Comparison of ENCODE assay signal across 20 mouse cellular contexts in the genomic region with DNA sequence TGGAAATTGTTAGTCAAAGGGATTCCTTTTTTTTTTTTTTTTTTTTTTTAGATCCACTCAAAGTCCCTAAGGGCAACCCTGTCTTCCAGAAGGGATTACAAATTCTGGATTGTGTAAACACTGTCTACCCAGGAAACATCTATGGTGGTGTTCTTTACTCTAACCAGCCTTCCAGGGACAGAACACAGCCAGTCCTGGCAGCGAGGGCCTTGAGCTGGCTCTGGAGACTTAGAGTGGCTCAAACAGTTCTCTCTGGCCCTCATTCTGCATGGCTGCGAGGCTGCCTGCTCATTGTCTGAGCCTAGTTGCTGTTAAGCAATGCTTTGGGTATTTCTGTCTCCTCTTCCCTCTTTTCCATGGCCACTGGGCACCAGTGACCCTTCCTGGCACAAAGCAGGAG.
DNase-seq lines count a peak whose midpoint lies in the region; ATAC-seq and TF ChIP-seq lines count a peak whose summit lies in the region.
"Had no signal": no experiment of that assay in that cellular context is flagged by ENCODE, and none has a peak within 500 bp of the region (broad histone marks: within the 10 kb centered on the region; RNA-seq: fewer than 3 reads in every experiment).

No protein-coding gene starts in this region.

- H3K9me3 ChIP-seq in midbrain, embryonic 12.5 days = no peaks in the 10 kb centered on the region
- no peaks in the 10 kb centered on the region for H3K9me3 ChIP-seq in midbrain, embryonic 13.5 days
- H3K9me3 ChIP-seq: embryonic facial prominence, embryonic 13.5 days; G1E; heart, embryonic 10.5 days; hindbrain, embryonic 15.5 days had no signal

- H3K27ac ChIP-seq in gastrocnemius, adult 2 months = no peak overlapping the region
- H3K27ac ChIP-seq in midbrain, embryonic 12.5 days (replicated peaks) = peak overlapping the region; percentile 26; the same call in 1 of the 2 replicates
- H3K27ac ChIP-seq in midbrain, embryonic 13.5 days = no peak overlapping the region
- H3K27ac ChIP-seq: embryonic facial prominence, embryonic 13.5 days; heart, embryonic 10.5 days; hindbrain, embryonic 15.5 days had no signal

- peak; percentile 30 for DNase-seq in adrenal gland, postnatal 10 days
- no peak for DNase-seq in adrenal gland, adult 8-10 months
- DNase-seq in gastrocnemius, adult 2 months = peak; percentile 30
- DNase-seq in gastrocnemius, postnatal 25 days = no peak
- no peak for DNase-seq in heart, postnatal 4 days
- DNase-seq: B cell, adult 2 months; cerebellum, adult 11 months; cerebellum, adult 8-10 months; cerebellum, postnatal 14 days; embryo, embryonic 11 days; heart, adult 18-20 months; heart, postnatal 10 days had no signal

- ATAC-seq in midbrain, embryonic 12.5 days (ENCODE audit: low FRiP score, low read depth) = no peak
- ATAC-seq in midbrain, embryonic 13.5 days = no peak
- ATAC-seq: CD4-positive, CD25-positive, alpha-beta regulatory T cell, adult 4 months; intestine, embryonic 16.5 days had no signal

- H3K4me3 ChIP-seq in gastrocnemius, adult 2 months = no peak overlapping the region
- no peak overlapping the region for H3K4me3 ChIP-seq in midbrain, embryonic 12.5 days
- no peak overlapping the region for H3K4me3 ChIP-seq in midbrain, embryonic 13.5 days (replicated peaks)
- H3K4me3 ChIP-seq: embryonic facial prominence, embryonic 13.5 days; heart, embryonic 10.5 days; hindbrain, embryonic 15.5 days had no signal

- peaks cover 8% of the 10 kb centered on the region for H3K4me1 ChIP-seq in midbrain, embryonic 12.5 days
- peaks cover 12% of the 10 kb centered on the region for H3K4me1 ChIP-seq in midbrain, embryonic 13.5 days (replicated peaks)
- H3K4me1 ChIP-seq: hindbrain, embryonic 15.5 days had no signal

- H3K27me3 ChIP-seq in midbrain, embryonic 12.5 days = peaks cover 33% of the 10 kb centered on the region; the same call in 1 of the 2 replicates
- H3K27me3 ChIP-seq in midbrain, embryonic 13.5 days = 0 out of 2 replicates have a peak, but pooled peaks cover 8% of the 10 kb centered on the region
- H3K27me3 ChIP-seq: hindbrain, embryonic 15.5 days had no signal

- H3K9ac ChIP-seq in midbrain, embryonic 12.5 days (replicated peaks) = no peak overlapping the region; the same call in 1 of the 2 replicates
- no peak overlapping the region for H3K9ac ChIP-seq in midbrain, embryonic 13.5 days (replicated peaks)
- H3K9ac ChIP-seq: embryonic facial prominence, embryonic 13.5 days; hindbrain, embryonic 15.5 days had no signal

- no peaks in the 10 kb centered on the region for H3K36me3 ChIP-seq in midbrain, embryonic 12.5 days
- H3K36me3 ChIP-seq in midbrain, embryonic 13.5 days = no peaks in the 10 kb centered on the region
- H3K36me3 ChIP-seq: embryonic facial prominence, embryonic 13.5 days; G1E; heart, embryonic 10.5 days; hindbrain, embryonic 15.5 days had no signal

- H3K4me2 ChIP-seq in midbrain, embryonic 12.5 days (replicated peaks) = no peak overlapping the region
- no peak overlapping the region for H3K4me2 ChIP-seq in midbrain, embryonic 13.5 days (replicated peaks)
- H3K4me2 ChIP-seq: embryonic facial prominence, embryonic 13.5 days; hindbrain, embryonic 15.5 days had no signal

- TF ChIP-seq CTCF in gastrocnemius, adult 2 months (IDR thresholded peaks at IDR 0.05) = no peak

- intact Hi-C loops in gastrocnemius, adult 2 months (cut with DNase I) = no loop called here

- WGBS in midbrain, embryonic 12.5 days = 34% methylated on average over 2 of the region's 2 CpGs
- 17% methylated on average over 2 of the region's 2 CpGs for WGBS in midbrain, embryonic 13.5 days

Comparison
In these comparisons a context has a peak if more than half of its experiments do, and no peak if none do; other contexts are left out.
1. DNase-seq: peak in adrenal gland, postnatal 10 days (single experiment) and gastrocnemius, adult 2 months (single experiment); none in adrenal gland, adult 8-10 months (single experiment), gastrocnemius, postnatal 25 days (single experiment) and heart, postnatal 4 days (single experiment).